Comparison of ENCODE assay signal across 11 mouse cellular contexts in the genomic region with DNA sequence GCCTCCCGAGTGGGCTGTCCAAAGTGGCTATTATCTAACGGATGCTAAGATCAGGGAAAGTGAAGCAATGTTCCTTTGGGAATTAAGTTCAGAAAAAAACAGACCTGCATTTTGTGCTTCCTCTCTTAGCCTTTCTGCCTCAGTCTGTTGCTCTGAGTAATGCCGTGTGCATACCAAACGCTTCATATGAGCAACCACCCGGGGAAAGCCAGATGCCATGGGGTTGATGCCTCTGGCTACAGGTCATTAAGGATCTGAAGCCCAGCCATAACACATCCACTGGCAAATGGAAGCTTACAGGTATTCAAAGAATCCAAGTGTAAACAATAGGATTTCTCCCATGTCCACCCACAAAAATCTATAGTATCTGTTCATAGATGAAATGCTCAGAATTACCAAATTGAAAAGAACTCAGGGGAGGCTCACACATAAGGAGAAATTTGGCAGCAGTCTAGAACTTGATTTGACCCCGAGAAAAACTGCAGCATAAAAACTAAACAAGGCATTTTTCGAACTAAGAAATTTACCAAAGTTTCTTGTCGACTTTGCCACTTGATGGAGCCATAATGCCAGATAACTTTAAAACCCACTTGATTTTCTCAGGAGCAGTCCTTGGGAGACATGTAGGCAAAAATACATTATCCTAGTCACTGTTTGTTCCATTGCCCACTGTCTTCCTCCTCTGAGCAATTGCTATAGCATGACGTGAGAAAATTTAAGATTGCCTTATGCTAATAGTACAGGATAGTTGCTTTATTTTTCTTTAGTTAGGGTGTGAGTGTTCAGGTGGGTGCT.
DNase-seq lines count a peak whose midpoint lies in the region; ATAC-seq and TF ChIP-seq lines count a peak whose summit lies in the region.
"Had no signal": no experiment of that assay in that cellular context is flagged by ENCODE, and none has a peak within 500 bp of the region (broad histone marks: within the 10 kb centered on the region; RNA-seq: fewer than 3 reads in every experiment).

No protein-coding gene starts in this region.

- no peak overlapping the region for H3K4me3 ChIP-seq in heart, postnatal 0 days (ENCODE audit: low read depth, low read length)
- no peak overlapping the region for H3K4me3 ChIP-seq in heart, embryonic 11.5 days (ENCODE audit: low read depth, low read length)
- no peak overlapping the region for H3K4me3 ChIP-seq in midbrain, embryonic 16.5 days (ENCODE audit: low read depth, low read length)
- H3K4me3 ChIP-seq in midbrain, embryonic 10.5 days: no peak overlapping the region
- H3K4me3 ChIP-seq in kidney, adult 2 months (ENCODE audit: insufficient read depth, low read depth, low read length): no peak overlapping the region
- no peak overlapping the region for H3K4me3 ChIP-seq in stomach, postnatal 0 days (ENCODE audit: low read depth, low read length)

- peak; percentile 8 for DNase-seq in heart, postnatal 0 days (ENCODE audit: low spot score)
- DNase-seq in midbrain, embryonic 10.5 days (ENCODE audit: low spot score): no peak
- DNase-seq in kidney, adult 2 months: peak; percentile 50
- no peak for DNase-seq in stomach, postnatal 0 days (ENCODE audit: low spot score)
- DNase-seq in gastrocnemius, adult 18-20 months (ENCODE audit: low spot score): no peak
- DNase-seq in liver: no peak
- DNase-seq: adrenal gland, postnatal 14 days; cerebellum, adult 9-11 months; thymus, postnatal 25 days had no signal

- H3K36me3 ChIP-seq in heart, postnatal 0 days (replicated peaks; ENCODE audit: control insufficient read depth, insufficient read depth, low read length): no peaks in the 10 kb centered on the region
- no peaks in the 10 kb centered on the region for H3K36me3 ChIP-seq in heart, embryonic 11.5 days (ENCODE audit: control insufficient read depth, insufficient read depth, low read length)
- no peaks in the 10 kb centered on the region for H3K36me3 ChIP-seq in midbrain, embryonic 16.5 days (ENCODE audit: control insufficient read depth, insufficient read depth, low read length)
- no peaks in the 10 kb centered on the region for H3K36me3 ChIP-seq in midbrain, embryonic 10.5 days
- H3K36me3 ChIP-seq in kidney, adult 2 months (ENCODE audit: control insufficient read depth, insufficient read depth, low read length): no peaks in the 10 kb centered on the region
- H3K36me3 ChIP-seq in stomach, postnatal 0 days (ENCODE audit: control insufficient read depth, insufficient read depth, low read length): no peaks in the 10 kb centered on the region

- WGBS in heart, postnatal 0 days: 53% methylated on average over 9 of the region's 9 CpGs
- WGBS in heart, embryonic 11.5 days (ENCODE audit: insufficient replicate concordance): 64% methylated on average over 9 of the region's 9 CpGs
- 71% methylated on average over 9 of the region's 9 CpGs for WGBS in midbrain, embryonic 16.5 days
- WGBS in midbrain, embryonic 10.5 days: 81% methylated on average over 9 of the region's 9 CpGs
- WGBS in kidney, adult 2 months: 31% methylated on average over 9 of the region's 9 CpGs
- 41% methylated on average over 9 of the region's 9 CpGs for WGBS in stomach, postnatal 0 days

- no peaks in the 10 kb centered on the region for H3K27me3 ChIP-seq in heart, postnatal 0 days (ENCODE audit: control insufficient read depth, insufficient read depth, low read length)
- no peaks in the 10 kb centered on the region for H3K27me3 ChIP-seq in heart, embryonic 11.5 days (ENCODE audit: control insufficient read depth, insufficient read depth, low read length)
- no peaks in the 10 kb centered on the region for H3K27me3 ChIP-seq in midbrain, embryonic 16.5 days (ENCODE audit: control insufficient read depth, insufficient read depth, low read depth, low read length)
- no peaks in the 10 kb centered on the region for H3K27me3 ChIP-seq in midbrain, embryonic 10.5 days (ENCODE audit: low read depth, poor library complexity, severe bottlenecking)
- no peaks in the 10 kb centered on the region for H3K27me3 ChIP-seq in kidney, adult 2 months (replicated peaks; ENCODE audit: control insufficient read depth, insufficient read depth, low read length)
- no peaks in the 10 kb centered on the region for H3K27me3 ChIP-seq in stomach, postnatal 0 days (ENCODE audit: control insufficient read depth, insufficient read depth, low read length)

- no peak for TF ChIP-seq POLR2A in kidney, adult 2 months (IDR thresholded peaks at IDR 0.05; ENCODE audit: low read depth, low read length)

- H3K27ac ChIP-seq in heart, postnatal 0 days (ENCODE audit: low read depth): no peak overlapping the region
- H3K27ac ChIP-seq in heart, embryonic 11.5 days (ENCODE audit: low read depth, low read length): no peak overlapping the region
- no peak overlapping the region for H3K27ac ChIP-seq in midbrain, embryonic 16.5 days (ENCODE audit: low read length)
- no peak overlapping the region for H3K27ac ChIP-seq in midbrain, embryonic 10.5 days (replicated peaks)
- H3K27ac ChIP-seq in kidney, adult 2 months (ENCODE audit: insufficient read depth, low read depth, low read length): no peak overlapping the region
- H3K27ac ChIP-seq in stomach, postnatal 0 days (replicated peaks): no peak overlapping the region

- no peaks in the 10 kb centered on the region for H3K9me3 ChIP-seq in heart, postnatal 0 days (replicated peaks; ENCODE audit: control insufficient read depth, low read length)
- no peaks in the 10 kb centered on the region for H3K9me3 ChIP-seq in heart, embryonic 11.5 days (replicated peaks; ENCODE audit: control insufficient read depth, low read length)
- H3K9me3 ChIP-seq in midbrain, embryonic 16.5 days (replicated peaks; ENCODE audit: control insufficient read depth, low read length, poor library complexity, severe bottlenecking): no peaks in the 10 kb centered on the region
- H3K9me3 ChIP-seq in midbrain, embryonic 10.5 days (replicated peaks): no peaks in the 10 kb centered on the region
- H3K9me3 ChIP-seq in stomach, postnatal 0 days (ENCODE audit: control insufficient read depth, low read length): no peaks in the 10 kb centered on the region

- no peak overlapping the region for H3K9ac ChIP-seq in heart, postnatal 0 days (replicated peaks; ENCODE audit: low read depth, low read length)
- no peak overlapping the region for H3K9ac ChIP-seq in heart, embryonic 11.5 days (ENCODE audit: low read depth, low read length)
- H3K9ac ChIP-seq in midbrain, embryonic 16.5 days (ENCODE audit: low read depth, low read length): no peak overlapping the region
- H3K9ac ChIP-seq in stomach, postnatal 0 days (ENCODE audit: low read length): no peak overlapping the region

- peak; percentile 19; the same call in 1 of the 2 replicates for TF ChIP-seq CTCF in heart, postnatal 0 days (IDR thresholded peaks at IDR 0.05; ENCODE audit: low read depth)
- no peak for TF ChIP-seq CTCF in kidney, adult 2 months (conservative IDR thresholded peaks at IDR 0.05; ENCODE audit: insufficient read depth, insufficient read length, low read depth, low read length)
- peak; percentile 55 for TF ChIP-seq CTCF in stomach, postnatal 0 days (IDR thresholded peaks at IDR 0.05; ENCODE audit: low read depth)

- H3K4me2 ChIP-seq in heart, postnatal 0 days (ENCODE audit: low read depth, low read length): no peak overlapping the region
- H3K4me2 ChIP-seq in heart, embryonic 11.5 days: no peak overlapping the region
- H3K4me2 ChIP-seq in midbrain, embryonic 16.5 days (ENCODE audit: low read length): no peak overlapping the region
- no peak overlapping the region for H3K4me2 ChIP-seq in stomach, postnatal 0 days (replicated peaks; ENCODE audit: low read depth)

- no peak for ATAC-seq in heart, postnatal 0 days (ENCODE audit: insufficient read depth, low read depth)
- ATAC-seq in heart, embryonic 11.5 days (replicated peaks; ENCODE audit: insufficient number of reproducible peaks, low FRiP score, low TSS enrichment): no peak
- ATAC-seq in midbrain, embryonic 16.5 days: peak; percentile 67; the same call in 1 of the 2 replicates
- ATAC-seq in stomach, postnatal 0 days (ENCODE audit: low FRiP score, low TSS enrichment): no peak

- no peaks in the 10 kb centered on the region for H3K4me1 ChIP-seq in heart, postnatal 0 days (ENCODE audit: control insufficient read depth, insufficient read depth)
- H3K4me1 ChIP-seq in heart, embryonic 11.5 days (ENCODE audit: control insufficient read depth, insufficient read depth, low read length): no peaks in the 10 kb centered on the region
- no peaks in the 10 kb centered on the region for H3K4me1 ChIP-seq in midbrain, embryonic 16.5 days (ENCODE audit: control insufficient read depth, insufficient read depth, low read length)
- peaks cover 5% of the 10 kb centered on the region; the same call in 1 of the 2 replicates for H3K4me1 ChIP-seq in midbrain, embryonic 10.5 days
- H3K4me1 ChIP-seq in kidney, adult 2 months (ENCODE audit: control insufficient read depth, insufficient read depth, low read length): no peaks in the 10 kb centered on the region
- H3K4me1 ChIP-seq in stomach, postnatal 0 days (replicated peaks; ENCODE audit: control insufficient read depth, insufficient read depth): no peaks in the 10 kb centered on the region

- TF ChIP-seq EP300 in heart, postnatal 0 days (IDR thresholded peaks at IDR 0.05; ENCODE audit: low read depth): no peak
- no peak for TF ChIP-seq EP300 in stomach, postnatal 0 days (optimal IDR thresholded peaks at IDR 0.05)

Comparison
In these comparisons a context has a peak if more than half of its experiments do, and no peak if none do; other contexts are left out.
1. DNase-seq: peak in heart, postnatal 0 days (single experiment) and kidney, adult 2 months (single experiment); none in midbrain, embryonic 10.5 days (single experiment), stomach, postnatal 0 days (single experiment), gastrocnemius, adult 18-20 months (single experiment) and liver (single experiment).